Mouse (Mus musculus): ENCODE results near the gene Bfsp2. TPM values are rescaled to one million over a fixed set of nuclear protein-coding genes. Genes with fewer than 3 reads are reported as not detected.

Gene Bfsp2
- polyA plus RNA-seq, 1 experiment from 2014 or later, result 0.54 TPM

GRCm38 (mm10) chr9:103473915-103474688 is 6.1 kb downstream of the Bfsp2 start:
- peaks cover 7% of the 10 kb centered on the region; the same call in 1 of the 2 replicates for H3K4me1 ChIP-seq (replicated peaks; ENCODE audit: control insufficient read depth, insufficient read depth, low read length)
- no peaks in the 10 kb centered on the region for H3K36me3 ChIP-seq (ENCODE audit: control insufficient read depth, insufficient read depth, low read length)
- no peaks in the 10 kb centered on the region for H3K9me3 ChIP-seq (ENCODE audit: control insufficient read depth, low read length)
- no peak overlapping the region for H3K4me2 ChIP-seq (replicated peaks; ENCODE audit: low read depth, low read length)
- H3K27me3 ChIP-seq (ENCODE audit: control insufficient read depth, insufficient read depth, low read length), result no peaks in the 10 kb centered on the region
- 31% methylated on average over 13 of the region's 13 CpGs for WGBS
- DNase-seq (ENCODE audit: low spot score), result no peak
- peak; percentile 55; the same call in 1 of the 2 replicates for ATAC-seq (ENCODE audit: low FRiP score)
- H3K4me3 ChIP-seq (ENCODE audit: low read depth, low read length), result no peak overlapping the region
- H3K9ac ChIP-seq (ENCODE audit: low read depth, low read length), result 0 out of 2 replicates have a peak overlapping the region, but pooled peaks have one; percentile 24
- H3K27ac ChIP-seq (ENCODE audit: low read depth, low read length), result peak overlapping the region; percentile 51

- DNase-seq (ENCODE audit: low spot score) (peak; percentile 16), ATAC-seq (ENCODE audit: low FRiP score) (no peak)
- H3K9me3 ChIP-seq (ENCODE audit: control insufficient read depth, low read length), result no peaks in the 10 kb centered on the region
- WGBS, result 29% methylated on average over 11 of the region's 11 CpGs
- H3K4me1 ChIP-seq (replicated peaks; ENCODE audit: control insufficient read depth, insufficient read depth, low read length), result peaks cover 7% of the 10 kb centered on the region; the same call in 1 of the 2 replicates
- H3K27me3 ChIP-seq (ENCODE audit: control insufficient read depth, insufficient read depth, low read length), result no peaks in the 10 kb centered on the region
- no peak overlapping the region; the same call in 1 of the 2 replicates for H3K27ac ChIP-seq (ENCODE audit: low read depth, low read length)
- no peak overlapping the region for H3K4me2 ChIP-seq (replicated peaks; ENCODE audit: low read depth, low read length)
- H3K4me3 ChIP-seq (ENCODE audit: low read depth, low read length), result no peak overlapping the region
- no peaks in the 10 kb centered on the region for H3K36me3 ChIP-seq (ENCODE audit: control insufficient read depth, insufficient read depth, low read length)
- H3K9ac ChIP-seq (ENCODE audit: low read depth, low read length), result no peak overlapping the region
Observed at GRCm38 (mm10) chr9:103471784-103472183, 8.4 kb downstream of the Bfsp2 start.

- Histone ChIP-seq H3K9me3 (ENCODE audit: control insufficient read depth, low read length) (no peaks in the 10 kb centered on the region), H3K27me3 (ENCODE audit: control insufficient read depth, insufficient read depth, low read length) (no peaks in the 10 kb centered on the region), H3K4me1 (replicated peaks; ENCODE audit: control insufficient read depth, insufficient read depth, low read length) (peaks cover 7% of the 10 kb centered on the region; the same call in 1 of the 2 replicates), H3K9ac (ENCODE audit: low read depth, low read length) (no peak overlapping the region), H3K4me2 (replicated peaks; ENCODE audit: low read depth, low read length) (no peak overlapping the region), H3K4me3 (ENCODE audit: low read depth, low read length) (no peak overlapping the region), H3K36me3 (ENCODE audit: control insufficient read depth, insufficient read depth, low read length) (no peaks in the 10 kb centered on the region), H3K27ac (ENCODE audit: low read depth, low read length) (no peak overlapping the region)
- DNase-seq (ENCODE audit: low spot score), result no peak
- ATAC-seq (ENCODE audit: low FRiP score), result no peak
- 68% methylated on average over 5 of the region's 5 CpGs for WGBS
Observed at GRCm38 (mm10) chr9:103469516-103469915, 10.7 kb downstream of the Bfsp2 start.

GRCm38 (mm10) chr9:103468911-103469310 is 11.3 kb downstream of the Bfsp2 start:
- DNase-seq (ENCODE audit: low spot score), result no peak
- ATAC-seq (ENCODE audit: low FRiP score), result no peak
- Histone ChIP-seq H3K27me3 (ENCODE audit: control insufficient read depth, insufficient read depth, low read length) (no peaks in the 10 kb centered on the region), H3K9me3 (ENCODE audit: control insufficient read depth, low read length) (no peaks in the 10 kb centered on the region), H3K4me3 (ENCODE audit: low read depth, low read length) (no peak overlapping the region), H3K36me3 (ENCODE audit: control insufficient read depth, insufficient read depth, low read length) (no peaks in the 10 kb centered on the region), H3K9ac (ENCODE audit: low read depth, low read length) (no peak overlapping the region), H3K27ac (ENCODE audit: low read depth, low read length) (no peak overlapping the region), H3K4me1 (replicated peaks; ENCODE audit: control insufficient read depth, insufficient read depth, low read length) (peaks cover 6% of the 10 kb centered on the region; the same call in 1 of the 2 replicates), H3K4me2 (replicated peaks; ENCODE audit: low read depth, low read length) (no peak overlapping the region)
- 87% methylated on average over 7 of the region's 7 CpGs for WGBS

- H3K9me3 ChIP-seq (ENCODE audit: control insufficient read depth, low read length), result no peaks in the 10 kb centered on the region
- H3K27me3 ChIP-seq (ENCODE audit: control insufficient read depth, insufficient read depth, low read length), result no peaks in the 10 kb centered on the region
- H3K4me3 ChIP-seq (ENCODE audit: low read depth, low read length), result no peak overlapping the region
- peaks cover 4% of the 10 kb centered on the region; the same call in 1 of the 2 replicates for H3K4me1 ChIP-seq (replicated peaks; ENCODE audit: control insufficient read depth, insufficient read depth, low read length)
- no peaks in the 10 kb centered on the region for H3K36me3 ChIP-seq (ENCODE audit: control insufficient read depth, insufficient read depth, low read length)
- H3K4me2 ChIP-seq (replicated peaks; ENCODE audit: low read depth, low read length), result no peak overlapping the region
- H3K27ac ChIP-seq (ENCODE audit: low read depth, low read length), result peak overlapping the region; percentile 25; the same call in 1 of the 2 replicates
- 61% methylated on average over 13 of the region's 13 CpGs for WGBS
- no peak overlapping the region for H3K9ac ChIP-seq (ENCODE audit: low read depth, low read length)
- DNase-seq (ENCODE audit: low spot score) (peak; percentile 21), ATAC-seq (ENCODE audit: low FRiP score) (no peak)
Observed at GRCm38 (mm10) chr9:103465711-103466220, 14.5 kb downstream of the Bfsp2 start.

GRCm38 (mm10) chr9:103465293-103465692 is 14.9 kb downstream of the Bfsp2 start:
- Histone ChIP-seq H3K4me2 (replicated peaks; ENCODE audit: low read depth, low read length) (no peak overlapping the region), H3K9me3 (ENCODE audit: control insufficient read depth, low read length) (no peaks in the 10 kb centered on the region), H3K4me3 (ENCODE audit: low read depth, low read length) (no peak overlapping the region), H3K36me3 (ENCODE audit: control insufficient read depth, insufficient read depth, low read length) (no peaks in the 10 kb centered on the region), H3K4me1 (replicated peaks; ENCODE audit: control insufficient read depth, insufficient read depth, low read length) (peaks cover 3% of the 10 kb centered on the region; the same call in 1 of the 2 replicates), H3K27ac (ENCODE audit: low read depth, low read length) (peak overlapping the region; percentile 25; the same call in 1 of the 2 replicates), H3K9ac (ENCODE audit: low read depth, low read length) (no peak overlapping the region), H3K27me3 (ENCODE audit: control insufficient read depth, insufficient read depth, low read length) (no peaks in the 10 kb centered on the region)
- DNase-seq (ENCODE audit: low spot score) (no peak), ATAC-seq (ENCODE audit: low FRiP score) (no peak)
- 35% methylated on average over 1 of the region's 1 CpGs for WGBS

- DNase-seq (ENCODE audit: low spot score) (no peak), ATAC-seq (ENCODE audit: low FRiP score) (no peak)
- no peaks in the 10 kb centered on the region for H3K36me3 ChIP-seq (ENCODE audit: control insufficient read depth, insufficient read depth, low read length)
- no peak overlapping the region for H3K9ac ChIP-seq (ENCODE audit: low read depth, low read length)
- no peaks in the 10 kb centered on the region for H3K4me1 ChIP-seq (replicated peaks; ENCODE audit: control insufficient read depth, insufficient read depth, low read length)
- H3K27me3 ChIP-seq (ENCODE audit: control insufficient read depth, insufficient read depth, low read length), result no peaks in the 10 kb centered on the region
- H3K9me3 ChIP-seq (ENCODE audit: control insufficient read depth, low read length), result no peaks in the 10 kb centered on the region
- WGBS, result 82% methylated on average over 6 of the region's 6 CpGs
- no peak overlapping the region for H3K4me2 ChIP-seq (replicated peaks; ENCODE audit: low read depth, low read length)
- no peak overlapping the region for H3K27ac ChIP-seq (ENCODE audit: low read depth, low read length)
- H3K4me3 ChIP-seq (ENCODE audit: low read depth, low read length), result no peak overlapping the region
Observed at GRCm38 (mm10) chr9:103463833-103464232, 16.4 kb downstream of the Bfsp2 start.

GRCm38 (mm10) chr9:103459839-103460238 is 20.4 kb downstream of the Bfsp2 start:
- H3K9ac ChIP-seq (ENCODE audit: low read depth, low read length), result no peak overlapping the region
- no peak for ATAC-seq (ENCODE audit: low FRiP score)
- no peaks in the 10 kb centered on the region for H3K27me3 ChIP-seq (ENCODE audit: control insufficient read depth, insufficient read depth, low read length)
- no peak overlapping the region for H3K4me3 ChIP-seq (ENCODE audit: low read depth, low read length)
- no peaks in the 10 kb centered on the region for H3K4me1 ChIP-seq (replicated peaks; ENCODE audit: control insufficient read depth, insufficient read depth, low read length)
- H3K36me3 ChIP-seq (ENCODE audit: control insufficient read depth, insufficient read depth, low read length), result no peaks in the 10 kb centered on the region
- no peak for DNase-seq (ENCODE audit: low spot score)
- WGBS, result 73% methylated on average over 2 of the region's 2 CpGs
- no peaks in the 10 kb centered on the region for H3K9me3 ChIP-seq (ENCODE audit: control insufficient read depth, low read length)
- no peak overlapping the region for H3K27ac ChIP-seq (ENCODE audit: low read depth, low read length)
- H3K4me2 ChIP-seq (replicated peaks; ENCODE audit: low read depth, low read length), result no peak overlapping the region

GRCm38 (mm10) chr9:103459307-103459706 is 20.9 kb downstream of the Bfsp2 start:
- H3K9ac ChIP-seq (ENCODE audit: low read depth, low read length), result no peak overlapping the region
- no peaks in the 10 kb centered on the region for H3K9me3 ChIP-seq (ENCODE audit: control insufficient read depth, low read length)
- H3K36me3 ChIP-seq (ENCODE audit: control insufficient read depth, insufficient read depth, low read length), result no peaks in the 10 kb centered on the region
- ATAC-seq (ENCODE audit: low FRiP score) (no peak), DNase-seq (ENCODE audit: low spot score) (no peak)
- H3K27ac ChIP-seq (ENCODE audit: low read depth, low read length), result no peak overlapping the region
- H3K4me3 ChIP-seq (ENCODE audit: low read depth, low read length), result no peak overlapping the region
- no peaks in the 10 kb centered on the region for H3K4me1 ChIP-seq (replicated peaks; ENCODE audit: control insufficient read depth, insufficient read depth, low read length)
- no peaks in the 10 kb centered on the region for H3K27me3 ChIP-seq (ENCODE audit: control insufficient read depth, insufficient read depth, low read length)
- no peak overlapping the region for H3K4me2 ChIP-seq (replicated peaks; ENCODE audit: low read depth, low read length)
- WGBS, result 100% methylated on average over 1 of the region's 1 CpGs
